Mouse (Mus musculus) MEL (cell line): ENCODE measurements around the gene Hoxc4.

Experiments
- CTCF ChIP-seq, 3 experiments: IDR thresholded peaks in 2 of 3; conservative IDR thresholded peaks in 1 of 3; 2 replicates each; pipeline ENCODE4 v1.5.1; 2011 to 2012; ENCODE audit warnings: low read length in 3 of 3, low read depth in 2 of 3, mild to moderate bottlenecking in 2 of 3, improper control_type of control experiment in 1 of 3, inconsistent platforms in 1 of 3, mixed read lengths in 1 of 3, moderate library complexity in 1 of 3; ENCODE audit not compliant: control insufficient read depth in 1 of 3, insufficient read depth in 1 of 3, poor library complexity in 1 of 3, severe bottlenecking in 1 of 3
- E2F4 ChIP-seq: IDR thresholded peaks from 2 replicates; pipeline ENCODE4 v1.6.1; 2011; ENCODE audit warnings: low read depth, low read length, improper control_type of control experiment, borderline replicate concordance
- ELF1 ChIP-seq: IDR thresholded peaks from 2 replicates; pipeline ENCODE4 v1.6.1; 2014; ENCODE audit warnings: low read depth, mild to moderate bottlenecking, inconsistent platforms, low read length, improper control_type of control experiment, moderate library complexity
- EP300 ChIP-seq, 2 experiments: IDR thresholded peaks; 2 replicates each; pipeline ENCODE4 v1.6.1; 2011; ENCODE audit warnings: improper control_type of control experiment in 2 of 2, low read length in 2 of 2, low read depth in 1 of 2, mild to moderate bottlenecking in 1 of 2
- GATA1 ChIP-seq: IDR thresholded peaks from 2 replicates; pipeline ENCODE4 v1.6.1; 2011; ENCODE audit warnings: low read depth, low read length, improper control_type of control experiment
- MAX ChIP-seq: IDR thresholded peaks from 2 replicates; pipeline ENCODE4 v1.6.1; 2011; ENCODE audit warnings: low read length, improper control_type of control experiment
- MEF2A ChIP-seq: IDR thresholded peaks from 2 replicates; pipeline ENCODE4 v1.6.1; 2014; ENCODE audit warnings: low read depth, mild to moderate bottlenecking, inconsistent platforms, low read length, improper control_type of control experiment; ENCODE audit not compliant: poor library complexity, insufficient replicate concordance, severe bottlenecking; ENCODE audit errors: extremely low read depth
- POLR2A ChIP-seq, 2 experiments: IDR thresholded peaks; 2 replicates each; pipeline ENCODE4 v1.6.1; 2011 to 2012; ENCODE audit warnings: low read length in 2 of 2, mild to moderate bottlenecking in 2 of 2, control low read depth in 1 of 2, improper control_type of control experiment in 1 of 2, low read depth in 1 of 2, moderate library complexity in 1 of 2; ENCODE audit not compliant: control insufficient read depth in 1 of 2, insufficient read depth in 1 of 2, poor library complexity in 1 of 2
- POLR2AphosphoS2 ChIP-seq: IDR thresholded peaks from 2 replicates; pipeline ENCODE4 v1.6.1; 2011; ENCODE audit warnings: low read length, improper control_type of control experiment
- RAD21 ChIP-seq: IDR thresholded peaks from 2 replicates; pipeline ENCODE4 v1.6.1; 2011; ENCODE audit warnings: mild to moderate bottlenecking, low read depth, low read length, improper control_type of control experiment
- RCOR1 ChIP-seq: IDR thresholded peaks from 2 replicates; pipeline ENCODE4 v1.6.1; 2012; ENCODE audit warnings: low read depth, mild to moderate bottlenecking, inconsistent platforms, low read length, improper control_type of control experiment
- USF2 ChIP-seq, 2 experiments: IDR thresholded peaks; 2 replicates each; pipeline ENCODE4 v1.6.1; 2011 to 2012; ENCODE audit warnings: improper control_type of control experiment in 2 of 2, low read length in 2 of 2, borderline replicate concordance in 1 of 2, inconsistent platforms in 1 of 2, low read depth in 1 of 2, mild to moderate bottlenecking in 1 of 2; ENCODE audit not compliant: insufficient read depth in 1 of 2

DNA sequence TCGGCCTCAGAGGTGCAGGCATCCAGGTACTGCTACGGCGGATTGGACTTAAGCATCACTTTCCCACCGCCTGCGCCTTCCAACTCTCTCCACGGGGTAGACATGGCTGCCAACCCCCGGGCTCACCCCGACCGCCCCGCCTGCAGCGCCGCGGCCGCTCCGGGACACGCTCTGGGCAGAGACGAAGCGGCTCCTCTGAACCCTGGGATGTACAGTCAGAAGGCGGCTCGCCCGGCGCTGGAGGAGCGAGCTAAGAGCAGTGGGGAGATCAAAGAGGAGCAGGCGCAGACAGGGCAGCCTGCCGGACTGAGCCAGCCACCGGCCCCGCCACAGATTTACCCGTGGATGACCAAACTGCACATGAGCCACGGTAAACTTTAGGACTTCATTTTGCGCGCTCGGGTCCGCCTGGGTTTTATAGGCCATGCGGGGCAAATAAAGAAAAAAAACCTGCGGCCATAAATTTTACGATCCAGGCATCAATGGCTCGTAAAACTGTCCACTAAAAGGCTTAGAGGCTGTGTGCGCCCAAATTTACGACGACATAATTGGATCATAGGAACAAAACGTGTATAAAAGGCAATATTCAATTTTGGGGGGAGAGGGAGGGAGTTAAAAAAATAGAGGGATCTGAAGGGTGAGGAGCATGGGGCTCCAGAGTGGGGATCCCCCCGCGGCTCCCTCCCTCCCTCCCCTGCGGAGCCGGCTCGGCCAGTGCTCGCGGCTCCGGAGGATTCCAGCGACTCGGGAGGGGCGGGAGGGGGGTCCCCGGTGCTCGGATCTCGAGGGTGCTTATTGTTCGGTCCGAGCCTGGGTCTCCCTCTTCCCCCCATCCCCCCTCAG lies 4.3 kb upstream of the Hoxc4 start:
- TF ChIP-seq ELF1 (no peak), CTCF (IDR thresholded peaks at IDR 0.05 in 2 of 3, conservative IDR thresholded peaks at IDR 0.05 in 1 of 3; ENCODE audit: control insufficient read depth in 1 of 3, insufficient read depth in 1 of 3, low read depth in 2 of 3, low read length in 3 of 3, poor library complexity in 1 of 3, severe bottlenecking in 1 of 3) (no peak), GATA1 (no peak), RAD21 (no peak), USF2 (IDR thresholded peaks at IDR 0.05; ENCODE audit: borderline replicate concordance in 1 of 2, insufficient read depth in 1 of 2, low read depth in 1 of 2, low read length in 2 of 2) (no peak), MEF2A (no peak), MAX (no peak), E2F4 (no peak), EP300 (IDR thresholded peaks at IDR 0.05; ENCODE audit: low read depth in 1 of 2, low read length in 2 of 2) (no peak), POLR2AphosphoS2 (no peak), POLR2A (IDR thresholded peaks at IDR 0.05; ENCODE audit: control insufficient read depth in 1 of 2, insufficient read depth in 1 of 2, low read depth in 1 of 2, low read length in 2 of 2, poor library complexity in 1 of 2) (no peak), RCOR1 (no peak)
